Mouse (Mus musculus) forebrain, embryonic 12.5 days (tissue): ENCODE results near the gene Pex5l. TPM values are rescaled to one million over a fixed set of nuclear protein-coding genes. Genes with fewer than 3 reads are reported as not detected.

ENCODE experiments used
- ATAC-seq: fragments of 200-750 bp; cut with Nextera tagmentation; 2 replicates; pipeline ENCODE4 v1.8.0; 2017; ENCODE audit warnings: moderate TSS enrichment; ENCODE audit not compliant: low FRiP score
- H3K27ac ChIP-seq: fragments of 300-500 bp; sonication (generic); 2 replicates; pipeline ENCODE4 v1.5.1; 2016; ENCODE audit warnings: mild to moderate bottlenecking
- H3K27me3 ChIP-seq: fragments of 300-500 bp; sonication (generic); 2 replicates; pipeline ENCODE4 v1.6.1; 2016; ENCODE audit warnings: mild to moderate bottlenecking
- H3K36me3 ChIP-seq: fragments of 300-500 bp; sonication (generic); replicated peaks from 2 replicates; pipeline ENCODE4 v1.6.1; 2016; ENCODE audit warnings: mild to moderate bottlenecking
- H3K4me1 ChIP-seq: fragments of 300-500 bp; sonication (generic); 2 replicates; pipeline ENCODE4 v1.6.1; 2016
- H3K4me2 ChIP-seq: fragments of 300-500 bp; sonication (generic); 2 replicates; pipeline ENCODE4 v1.6.1; 2016; ENCODE audit warnings: mild to moderate bottlenecking, moderate library complexity
- H3K4me3 ChIP-seq: fragments of 300-500 bp; sonication (generic); replicated peaks from 2 replicates; pipeline ENCODE4 v1.5.1; 2016; ENCODE audit warnings: mild to moderate bottlenecking
- H3K9ac ChIP-seq: fragments of 300-500 bp; sonication (generic); 2 replicates; pipeline ENCODE4 v1.6.1; 2016; ENCODE audit warnings: mild to moderate bottlenecking
- H3K9me3 ChIP-seq: fragments of 300-500 bp; sonication (generic); 2 replicates; pipeline ENCODE4 v1.6.1; 2016
- WGBS: fragments of 180-500 bp; shearing (Covaris S2); methylation state at CpG from one replicate; pipeline ENCODE4 v1.1.7; 2016; 5-methylcytosine and 5-hydroxymethylcytosine counted together
- polyA plus RNA-seq: library from polyadenylated mRNA; unstranded; fragments of >200 nt; fragmentation: Nextera tagmentation; extraction: Ambion mirVana; gene quantifications from 2 replicates; pipeline ENCODE4 v1.2.1, GENCODE M21; 2016

Gene Pex5l
- polyA plus RNA-seq = 1.4 and 1.5 TPM in 2 replicates

DNA sequence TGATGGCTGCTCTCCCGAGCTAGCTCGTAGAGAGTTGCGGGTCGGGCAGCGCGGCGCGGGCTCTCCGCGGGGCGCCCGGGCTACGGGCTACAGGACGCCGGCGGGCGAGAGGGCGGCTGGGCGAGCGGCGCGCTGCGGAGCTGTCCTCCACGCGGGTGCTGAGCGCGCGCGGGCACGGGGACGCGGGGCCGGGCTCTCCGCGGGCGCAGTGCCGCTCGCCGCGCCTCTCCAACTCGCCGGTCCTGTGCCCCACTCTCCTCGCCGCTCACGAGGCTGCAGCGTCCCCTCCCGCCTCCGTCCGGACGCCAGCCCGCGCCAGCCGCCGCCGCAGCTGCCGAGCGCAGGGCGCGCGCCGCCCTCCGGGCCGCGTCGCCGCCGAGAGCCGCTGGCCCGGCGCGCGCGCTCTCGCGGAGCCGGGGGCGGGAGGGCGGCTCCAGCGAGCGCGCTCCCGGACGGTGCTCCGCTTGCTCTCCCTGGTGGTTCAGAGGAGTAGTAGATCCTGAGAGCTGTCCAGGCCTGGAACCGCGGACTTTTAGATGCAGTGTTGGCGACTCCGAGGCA lies at the start of gene Pex5l:
Gene Pex5l (minus strand): TSS at position 347 of the 561 bp plus-strand sequence.
- Histone ChIP-seq H3K4me3 (peak within 1 kb of the TSS; percentile 68), H3K27ac (no peak within 1 kb of the TSS), H3K9ac (peak within 1 kb of the TSS; percentile 64), H3K4me2 (peak within 1 kb of the TSS; percentile 93), H3K36me3 (no peaks in the 10 kb centered on the region), H3K27me3 (peaks cover 34% of the 10 kb centered on the region), H3K9me3 (no peaks in the 10 kb centered on the region), H3K4me1 (peaks cover 8% of the 10 kb centered on the region)
- ATAC-seq = peak; percentile 94
- under 1% methylated on average over 63 of the region's 88 CpGs for WGBS

DNA sequence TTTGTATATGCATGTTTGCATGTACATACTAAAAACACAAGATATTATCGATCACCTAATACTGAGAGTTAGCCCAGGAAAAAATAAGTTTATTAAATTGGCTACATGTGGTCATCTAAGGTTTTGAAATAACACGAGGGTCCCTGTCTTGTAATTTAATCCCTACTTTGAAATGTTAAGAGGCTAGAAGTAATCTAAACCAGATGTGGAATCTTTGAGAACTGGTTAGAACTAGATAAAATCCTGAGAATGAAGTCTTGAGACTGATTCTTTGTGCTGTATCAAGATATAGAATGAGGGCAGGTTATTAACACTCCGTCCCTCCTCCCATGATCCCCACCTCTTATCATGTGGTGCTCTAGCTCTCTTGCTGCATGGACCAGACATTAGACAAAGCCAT lies 22.1 kb upstream of the Pex5l start:
- H3K27me3 ChIP-seq = no peaks in the 10 kb centered on the region
- ATAC-seq = no peak
- H3K36me3 ChIP-seq = no peaks in the 10 kb centered on the region
- H3K4me2 ChIP-seq = no peak overlapping the region
- no peak overlapping the region for H3K4me3 ChIP-seq
- no peaks in the 10 kb centered on the region for H3K9me3 ChIP-seq
- no peak overlapping the region for H3K9ac ChIP-seq
- no peaks in the 10 kb centered on the region for H3K4me1 ChIP-seq
- no peak overlapping the region for H3K27ac ChIP-seq
- 80% methylated on average over 3 of the region's 3 CpGs for WGBS

DNA sequence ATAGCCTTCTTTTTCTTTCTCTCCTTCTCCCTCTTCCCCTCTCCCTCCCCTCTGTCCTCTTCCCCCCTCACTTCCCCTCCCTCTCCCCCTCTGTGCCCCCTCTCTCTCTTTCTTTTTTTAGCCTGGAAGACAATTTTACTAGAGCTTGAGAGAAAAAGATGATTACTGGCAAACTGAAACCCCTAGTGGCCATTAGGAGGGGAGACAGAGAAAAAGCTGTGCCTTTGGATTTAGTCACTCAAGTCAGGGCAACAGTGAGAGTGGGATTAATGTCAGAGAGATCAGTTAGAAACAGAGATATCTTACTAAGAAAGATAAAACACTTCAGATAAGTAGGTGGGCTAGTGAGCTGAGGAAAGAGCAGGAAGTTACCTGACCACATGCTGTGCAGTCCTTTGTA lies 20.8 kb upstream of the Pex5l start:
- ATAC-seq = no peak
- H3K4me1 ChIP-seq = no peaks in the 10 kb centered on the region
- no peak overlapping the region for H3K4me2 ChIP-seq
- no peak overlapping the region for H3K9ac ChIP-seq
- no peaks in the 10 kb centered on the region for H3K36me3 ChIP-seq
- no peak overlapping the region for H3K4me3 ChIP-seq
- H3K27ac ChIP-seq = no peak overlapping the region
- no peaks in the 10 kb centered on the region for H3K9me3 ChIP-seq
- H3K27me3 ChIP-seq = no peaks in the 10 kb centered on the region

- Histone ChIP-seq H3K9me3 (no peaks in the 10 kb centered on the region), H3K4me1 (peaks cover 8% of the 10 kb centered on the region), H3K9ac (no peak overlapping the region), H3K36me3 (no peaks in the 10 kb centered on the region), H3K27ac (no peak overlapping the region), H3K27me3 (peaks cover 34% of the 10 kb centered on the region), H3K4me3 (peak overlapping the region; percentile 68), H3K4me2 (peak overlapping the region; percentile 93)
- no peak; the same call in 1 of the 2 replicates for ATAC-seq
- 84% methylated on average over 7 of the region's 7 CpGs for WGBS
Measured at GRCm38 (mm10) chr3:33143592-33143991, 545 bp upstream of the Pex5l start.

DNA sequence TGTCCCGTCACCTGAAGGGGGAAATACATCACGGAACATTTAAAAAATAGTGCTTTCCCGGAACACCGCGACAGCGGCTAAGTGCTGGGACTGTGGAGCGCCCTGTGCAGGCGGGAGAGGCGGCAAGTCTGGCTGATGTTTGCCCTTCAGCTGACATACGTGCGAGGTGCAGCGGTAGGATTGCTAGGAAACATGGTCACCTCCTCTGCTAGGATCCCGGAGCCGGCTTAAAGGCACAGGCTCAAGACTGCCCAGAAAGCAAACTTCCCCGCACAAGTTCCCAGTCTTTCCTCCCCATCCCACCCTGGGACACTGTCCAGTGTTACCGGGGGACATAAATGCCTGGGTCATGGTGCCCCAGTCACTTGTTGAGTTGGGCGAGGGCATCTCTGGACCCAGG lies 649 bp downstream of the Pex5l start:
- Histone ChIP-seq H3K4me2 (peak overlapping the region; percentile 93), H3K27ac (no peak overlapping the region), H3K9ac (peak overlapping the region; percentile 64), H3K27me3 (peaks cover 34% of the 10 kb centered on the region), H3K36me3 (no peaks in the 10 kb centered on the region), H3K4me1 (peaks cover 8% of the 10 kb centered on the region), H3K9me3 (no peaks in the 10 kb centered on the region), H3K4me3 (peak overlapping the region; percentile 68)
- peak; percentile 60 for ATAC-seq
- WGBS = under 1% methylated on average over 17 of the region's 17 CpGs

GRCm38 (mm10) chr3:33129944-33130343 lies 13.1 kb downstream of the Pex5l start:
- no peak overlapping the region for H3K4me2 ChIP-seq
- no peaks in the 10 kb centered on the region for H3K36me3 ChIP-seq
- no peak overlapping the region for H3K9ac ChIP-seq
- H3K27me3 ChIP-seq = no peaks in the 10 kb centered on the region
- no peaks in the 10 kb centered on the region for H3K9me3 ChIP-seq
- H3K4me1 ChIP-seq = no peaks in the 10 kb centered on the region
- H3K4me3 ChIP-seq = no peak overlapping the region
- no peak for ATAC-seq
- H3K27ac ChIP-seq = no peak overlapping the region

DNA sequence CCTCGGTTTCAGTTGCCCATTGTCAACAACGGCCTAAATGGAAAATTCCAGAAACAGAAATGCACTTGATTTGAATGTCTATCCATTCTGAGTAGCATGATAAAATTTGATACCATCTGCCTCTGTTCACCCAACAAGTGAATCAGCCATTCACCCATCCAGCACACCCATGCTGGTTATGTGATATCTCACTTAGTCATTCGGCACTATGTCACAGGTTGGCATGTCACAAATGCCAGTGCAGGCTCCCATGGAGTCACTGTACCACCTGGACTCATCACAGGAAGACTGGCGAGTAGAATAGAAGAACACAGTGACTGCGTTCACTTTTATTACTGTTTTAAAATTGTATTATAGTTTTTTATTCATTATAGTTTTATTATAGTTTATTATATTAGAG lies 18.3 kb downstream of the Pex5l start:
- no peaks in the 10 kb centered on the region for H3K9me3 ChIP-seq
- ATAC-seq = no peak
- no peak overlapping the region for H3K4me3 ChIP-seq
- H3K4me1 ChIP-seq = no peaks in the 10 kb centered on the region
- no peaks in the 10 kb centered on the region for H3K36me3 ChIP-seq
- WGBS = 90% methylated on average over 5 of the region's 5 CpGs
- H3K27ac ChIP-seq = no peak overlapping the region
- no peaks in the 10 kb centered on the region for H3K27me3 ChIP-seq
- no peak overlapping the region for H3K9ac ChIP-seq
- H3K4me2 ChIP-seq = no peak overlapping the region

DNA sequence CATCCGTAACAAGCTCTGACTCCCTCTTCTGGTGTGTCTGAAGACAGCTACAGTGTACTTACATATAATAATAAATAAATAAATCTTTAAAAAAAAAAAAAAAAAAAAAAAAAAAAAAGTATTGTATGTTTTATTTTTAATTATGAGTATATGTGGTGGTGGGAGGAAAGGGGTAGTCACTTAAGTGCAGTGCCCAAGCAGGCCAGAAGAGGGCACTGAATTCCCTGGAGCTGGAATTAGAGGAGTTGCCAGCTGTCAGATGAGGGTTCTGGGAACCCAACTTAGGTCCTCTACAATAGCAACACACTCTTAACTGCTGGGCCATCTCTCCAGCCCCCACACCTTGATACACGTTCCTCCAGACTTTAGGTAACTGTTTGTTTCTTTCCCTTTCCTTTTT lies 37.3 kb downstream of the Pex5l start:
- no peak overlapping the region for H3K27ac ChIP-seq
- WGBS = 89% methylated on average over 2 of the region's 2 CpGs
- H3K27me3 ChIP-seq = no peaks in the 10 kb centered on the region
- no peak overlapping the region for H3K9ac ChIP-seq
- no peak overlapping the region for H3K4me2 ChIP-seq
- no peak overlapping the region for H3K4me3 ChIP-seq
- H3K36me3 ChIP-seq = no peaks in the 10 kb centered on the region
- no peaks in the 10 kb centered on the region for H3K4me1 ChIP-seq
- no peak for ATAC-seq
- H3K9me3 ChIP-seq = no peaks in the 10 kb centered on the region

GRCm38 (mm10) chr3:33103501-33103900 lies 39.5 kb downstream of the Pex5l start:
- Histone ChIP-seq H3K4me1 (no peaks in the 10 kb centered on the region), H3K36me3 (no peaks in the 10 kb centered on the region), H3K4me2 (no peak overlapping the region), H3K9ac (no peak overlapping the region), H3K9me3 (no peaks in the 10 kb centered on the region), H3K27ac (no peak overlapping the region), H3K4me3 (no peak overlapping the region), H3K27me3 (no peaks in the 10 kb centered on the region)
- ATAC-seq = no peak
- WGBS = 90% methylated on average over 6 of the region's 6 CpGs

DNA sequence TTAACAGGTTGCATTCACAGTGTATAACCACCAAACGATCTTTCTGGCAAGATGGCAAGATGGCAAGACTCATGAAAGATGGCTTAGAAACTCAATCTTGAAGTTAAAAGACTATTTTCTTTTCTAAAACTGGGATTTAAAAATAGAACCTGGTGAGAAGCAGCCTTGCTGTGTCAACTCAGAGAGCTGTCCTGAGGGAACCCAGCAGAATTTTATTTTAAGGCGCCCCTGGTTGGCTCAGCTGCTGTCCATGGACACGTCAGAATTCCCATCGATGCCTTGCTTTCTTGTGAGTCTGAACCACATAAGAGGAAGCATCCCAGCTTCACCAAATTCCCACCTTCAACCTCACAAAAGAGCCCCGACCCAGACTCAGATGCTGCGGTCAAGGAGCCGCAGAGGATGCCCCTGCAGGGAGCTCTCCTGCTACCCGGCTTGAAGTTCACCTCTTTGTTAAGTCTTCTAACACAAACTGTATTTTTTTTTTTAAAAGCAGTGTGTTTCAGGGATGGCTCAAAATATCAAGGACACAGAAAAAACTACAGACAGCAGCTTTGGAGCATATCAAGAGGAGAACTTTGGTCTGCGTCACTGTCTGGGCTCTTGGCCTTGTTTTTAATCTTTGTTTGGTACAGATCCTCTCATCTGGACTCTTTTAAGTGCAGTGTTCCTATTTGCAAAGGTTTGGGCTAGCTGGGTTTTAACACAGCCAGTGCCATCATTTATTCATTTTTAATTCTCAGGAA lies 44.3 kb downstream of the Pex5l start:
- no peak overlapping the region for H3K27ac ChIP-seq
- no peak overlapping the region for H3K4me2 ChIP-seq
- H3K27me3 ChIP-seq = no peaks in the 10 kb centered on the region
- no peaks in the 10 kb centered on the region for H3K36me3 ChIP-seq
- no peak overlapping the region for H3K9ac ChIP-seq
- H3K9me3 ChIP-seq = no peaks in the 10 kb centered on the region
- no peak overlapping the region for H3K4me3 ChIP-seq
- ATAC-seq = no peak
- 72% methylated on average over 9 of the region's 9 CpGs for WGBS
- peaks cover under 1% of the 10 kb centered on the region; the same call in 1 of the 2 replicates for H3K4me1 ChIP-seq

GRCm38 (mm10) chr3:33093646-33094045 lies 49.4 kb downstream of the Pex5l start:
- Histone ChIP-seq H3K27ac (no peak overlapping the region), H3K27me3 (no peaks in the 10 kb centered on the region), H3K36me3 (no peaks in the 10 kb centered on the region), H3K9me3 (no peaks in the 10 kb centered on the region), H3K4me3 (no peak overlapping the region), H3K4me1 (peaks cover 18% of the 10 kb centered on the region), H3K4me2 (no peak overlapping the region), H3K9ac (no peak overlapping the region)
- 72% methylated on average over 6 of the region's 6 CpGs for WGBS
- ATAC-seq = no peak

- no peaks in the 10 kb centered on the region for H3K27me3 ChIP-seq
- no peak overlapping the region for H3K27ac ChIP-seq
- H3K4me1 ChIP-seq = peaks cover 18% of the 10 kb centered on the region
- H3K9me3 ChIP-seq = no peaks in the 10 kb centered on the region
- H3K36me3 ChIP-seq = no peaks in the 10 kb centered on the region
- peak overlapping the region; percentile 6; the same call in 1 of the 2 replicates for H3K4me3 ChIP-seq
- peak; percentile 90 for ATAC-seq
- no peak overlapping the region for H3K9ac ChIP-seq
- WGBS = 4% methylated on average over 9 of the region's 9 CpGs
- H3K4me2 ChIP-seq = peak overlapping the region; percentile 42
Measured at GRCm38 (mm10) chr3:33090001-33090400, 53.0 kb downstream of the Pex5l start.

- WGBS = 41% methylated on average over 2 of the region's 2 CpGs
- H3K27ac ChIP-seq = no peak overlapping the region
- no peaks in the 10 kb centered on the region for H3K36me3 ChIP-seq
- peak; percentile 51 for ATAC-seq
- no peaks in the 10 kb centered on the region for H3K27me3 ChIP-seq
- no peaks in the 10 kb centered on the region for H3K9me3 ChIP-seq
- no peak overlapping the region; the same call in 1 of the 2 replicates for H3K4me3 ChIP-seq
- H3K4me1 ChIP-seq = peaks cover 18% of the 10 kb centered on the region
- no peak overlapping the region for H3K9ac ChIP-seq
- peak overlapping the region; percentile 42 for H3K4me2 ChIP-seq
Measured at GRCm38 (mm10) chr3:33089470-33089869, 53.6 kb downstream of the Pex5l start.
